Mouse (Mus musculus) mouse embryonic stem cell (cell line): ENCODE measurements around the gene Glp1r.

Experiments used
- in situ Hi-C, 2 experiments: fragments of 300-500 bp; cut with MboI; formaldehyde crosslinking; loops; 1 replicate in 1 of 2; 3 replicates in 1 of 2; pipeline ENCODE4 v1.14.3; 2019 to 2020; ENCODE audit warnings: low sequenced_read_pairs in 2 of 2, low pct_unique_long_range_greater_than_20kb in 1 of 2, mixed read lengths in 1 of 2; ENCODE audit not compliant: unreplicated experiment in 1 of 2

Gene Glp1r

DNA sequence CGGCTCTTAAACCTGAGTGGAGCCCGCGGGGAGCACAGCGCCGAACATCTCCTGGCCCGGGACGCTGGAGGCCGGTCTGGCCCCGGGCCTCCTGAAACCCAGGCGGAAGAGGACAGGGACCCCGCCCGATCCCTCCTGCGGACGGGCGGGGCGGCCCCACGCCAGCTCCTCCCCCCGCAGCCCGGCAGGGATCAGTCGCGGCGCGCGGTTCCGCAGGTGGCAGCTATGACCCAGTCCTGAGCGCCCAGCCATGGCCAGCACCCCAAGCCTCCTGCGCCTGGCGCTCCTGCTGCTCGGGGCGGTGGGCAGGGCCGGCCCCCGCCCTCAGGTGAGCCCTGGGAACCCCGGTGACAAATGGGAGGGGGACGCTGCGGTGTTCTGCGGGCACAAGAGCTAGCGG, at the start of gene Glp1r:
Gene Glp1r (plus strand): TSS at position 191 of the 400 bp plus-strand sequence.
- in situ Hi-C loops: no loop called here

DNA sequence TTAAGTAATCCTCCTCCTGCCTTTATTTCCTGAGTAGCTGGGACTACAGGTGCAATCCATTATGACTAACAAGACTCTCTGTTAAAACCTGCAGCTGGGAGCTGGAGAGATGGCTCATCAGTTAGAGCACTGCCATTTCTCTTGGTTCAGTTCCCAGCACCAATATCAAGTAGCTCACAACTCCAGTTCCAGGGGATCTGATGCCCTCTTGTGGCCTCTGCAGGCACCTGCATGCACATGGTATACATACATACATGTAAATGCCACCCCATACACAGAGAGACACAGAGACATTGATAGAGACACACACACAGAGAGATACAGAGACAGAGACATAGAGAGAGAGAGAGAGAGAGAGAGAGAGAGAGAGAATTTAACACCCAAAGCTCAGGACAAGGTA, 49.3 kb upstream of the Glp1r start:
- in situ Hi-C loops: no loop called here

GRCm38 (mm10) chr17:30857347-30857746, 44.3 kb upstream of the Glp1r start:
- in situ Hi-C loops: no loop called here

- in situ Hi-C loops: no loop called here
Observed at GRCm38 (mm10) chr17:30858586-30859259, 42.9 kb upstream of the Glp1r start.

DNA sequence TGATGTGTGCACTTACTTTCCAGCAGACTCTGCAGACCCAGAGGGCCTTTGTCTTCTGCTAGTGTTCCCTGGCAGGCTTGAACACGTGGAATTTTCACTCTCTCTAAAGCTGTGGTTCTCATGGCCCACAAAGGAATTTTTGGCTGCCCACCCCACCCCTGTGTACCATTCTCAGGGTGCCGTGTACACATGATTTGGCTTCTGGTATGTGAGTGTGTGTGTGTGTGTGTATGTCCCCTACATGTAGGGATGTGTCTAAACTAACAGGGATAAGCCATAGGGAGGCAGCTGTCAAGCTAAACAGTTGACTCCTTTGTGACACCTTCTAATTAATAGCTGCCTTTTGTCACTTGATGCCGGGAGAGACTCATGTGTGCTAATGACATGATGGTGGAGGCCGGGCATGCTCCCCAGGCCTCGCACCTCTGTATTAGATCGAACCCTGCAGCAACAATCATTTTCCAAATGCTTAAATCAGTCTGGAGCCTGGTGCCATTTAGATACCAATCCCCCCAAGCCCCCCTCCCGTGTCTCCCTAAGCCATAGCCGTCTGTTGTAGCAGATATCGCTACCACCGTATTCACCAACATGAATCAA, 41.5 kb upstream of the Glp1r start:
- in situ Hi-C loops: no loop called here

GRCm38 (mm10) chr17:30860606-30861005, 41.0 kb upstream of the Glp1r start:
- in situ Hi-C loops: no loop called here

- in situ Hi-C loops: no loop called here
Observed at GRCm38 (mm10) chr17:30866281-30866680, 35.3 kb upstream of the Glp1r start.

GRCm38 (mm10) chr17:30866966-30867365, 34.7 kb upstream of the Glp1r start:
- in situ Hi-C loops: no loop called here

GRCm38 (mm10) chr17:30871040-30871439, 30.6 kb upstream of the Glp1r start:
- in situ Hi-C loops: no loop called here

DNA sequence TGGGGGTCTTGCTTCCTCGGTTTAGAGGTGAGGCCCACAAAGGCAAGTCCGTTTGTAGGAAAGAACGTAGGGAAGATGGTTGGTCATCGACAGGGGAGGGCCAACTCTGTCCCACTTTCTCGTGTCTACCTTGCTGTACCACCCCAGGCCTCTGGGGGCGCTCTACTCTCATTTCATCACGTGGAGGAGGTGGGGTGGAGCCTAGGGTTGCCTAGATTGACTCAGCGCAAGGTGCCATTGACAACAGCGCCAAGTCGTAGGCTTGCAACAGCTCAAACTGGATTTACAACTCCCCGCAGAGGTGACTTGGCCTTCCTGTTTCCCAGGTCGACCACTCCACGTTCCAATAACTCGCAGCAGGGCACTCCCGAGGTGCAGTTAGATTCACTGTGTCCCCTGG, 27.3 kb upstream of the Glp1r start:
- in situ Hi-C loops: no loop called here

GRCm38 (mm10) chr17:30877456-30877855, 24.2 kb upstream of the Glp1r start:
- in situ Hi-C loops: no loop called here

- in situ Hi-C loops: no loop called here
Observed at GRCm38 (mm10) chr17:30878626-30879025, 23.0 kb upstream of the Glp1r start.

GRCm38 (mm10) chr17:30880391-30880790, 21.2 kb upstream of the Glp1r start:
- in situ Hi-C loops: no loop called here

DNA sequence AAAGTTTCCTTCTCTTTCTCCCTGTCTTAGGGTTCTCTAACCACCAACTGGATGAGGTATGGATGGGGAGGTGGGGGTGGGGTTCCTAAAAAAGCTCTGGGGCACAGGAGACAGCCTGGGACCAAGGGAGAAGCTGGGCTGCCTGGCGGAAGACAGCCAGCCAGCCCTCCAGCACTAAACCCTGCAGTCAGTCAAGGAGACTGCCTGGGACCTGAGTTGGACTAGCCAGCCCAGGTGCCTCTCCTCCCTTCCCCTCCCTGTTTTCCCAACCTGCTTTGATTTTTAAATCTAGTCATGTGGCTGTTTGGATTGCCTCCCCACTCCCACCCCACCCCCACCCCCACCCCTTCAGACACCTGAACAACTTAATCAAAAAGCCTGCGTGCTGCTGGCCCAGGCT, 20.6 kb upstream of the Glp1r start:
- in situ Hi-C loops: no loop called here

DNA sequence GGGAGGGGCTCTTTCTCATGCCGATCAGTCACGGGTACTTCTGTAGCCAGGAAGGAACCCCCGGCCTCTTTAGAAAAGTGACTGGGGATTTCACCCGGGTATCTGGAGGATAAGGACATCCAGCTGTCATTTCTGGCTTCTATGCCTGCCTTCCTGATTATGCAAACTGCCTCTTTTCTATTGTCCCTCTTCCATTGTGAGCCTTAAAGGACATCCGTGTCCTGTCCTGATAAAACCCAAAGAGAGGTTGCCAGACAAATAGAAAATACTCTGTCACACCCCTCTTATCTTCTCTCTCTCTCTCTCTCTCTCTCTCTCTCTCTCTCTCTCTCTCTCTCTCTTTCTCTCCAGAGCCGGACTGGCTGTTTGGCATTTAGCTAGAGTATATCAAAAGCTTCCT, 19.4 kb upstream of the Glp1r start:
- in situ Hi-C loops: no loop called here

DNA sequence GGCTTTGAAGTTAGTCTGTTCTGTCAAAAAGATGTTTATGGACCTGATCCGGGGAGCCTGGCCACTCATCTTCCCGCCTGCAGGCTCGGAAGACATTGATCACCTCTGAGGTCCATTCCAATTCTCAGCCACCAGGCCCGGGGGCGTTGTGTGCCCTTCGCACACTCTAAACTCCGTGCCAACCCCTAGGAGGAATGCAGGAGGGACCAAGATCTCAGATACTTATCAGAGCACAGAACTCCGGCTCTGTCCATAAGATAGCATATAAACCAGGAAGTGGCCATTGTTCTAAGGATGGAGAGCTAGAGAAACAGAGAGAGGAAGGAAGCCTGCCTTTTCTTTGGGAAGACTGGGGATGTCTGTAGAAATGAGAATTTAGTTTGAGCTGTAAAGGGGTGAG, 18.1 kb upstream of the Glp1r start:
- in situ Hi-C loops: no loop called here

- in situ Hi-C loops: no loop called here
Observed at GRCm38 (mm10) chr17:30892086-30892485, 9.5 kb upstream of the Glp1r start.

- in situ Hi-C loops: no loop called here
Observed at GRCm38 (mm10) chr17:30892730-30893129, 8.9 kb upstream of the Glp1r start.

DNA sequence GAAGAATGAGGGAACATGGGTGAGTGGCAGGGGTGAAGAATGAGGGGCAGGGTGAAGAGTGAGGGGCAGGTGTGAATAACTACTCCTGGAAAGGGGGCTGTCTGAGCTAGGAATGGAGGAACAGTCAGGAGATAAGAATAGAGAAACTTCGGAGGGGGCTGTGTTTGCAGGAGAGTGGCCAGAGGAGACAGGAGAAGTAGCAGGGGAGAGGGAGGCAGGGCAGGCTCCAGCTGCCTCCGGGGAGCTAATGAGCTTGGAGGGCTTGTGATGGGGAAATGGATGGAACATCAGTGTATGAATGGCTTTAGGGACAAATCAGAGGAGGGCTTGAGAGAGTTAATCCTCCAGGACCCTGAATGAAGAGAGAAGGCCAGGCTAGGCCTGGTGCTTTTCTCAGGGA, 4.5 kb upstream of the Glp1r start:
- in situ Hi-C loops: no loop called here

- in situ Hi-C loops: no loop called here
Observed at GRCm38 (mm10) chr17:30904096-30904495, 2.5 kb downstream of the Glp1r start.
